Mouse (Mus musculus) testis, adult 2 months (tissue): ENCODE results near the gene Gm10203. TPM values are rescaled to one million over a fixed set of nuclear protein-coding genes. Genes with fewer than 3 reads are reported as not detected.

Source experiments
- H3K27ac ChIP-seq: fragments of 200-500 bp; 2 replicates; pipeline ENCODE4 v1.5.1; 2012; ENCODE audit warnings: low read depth, low read length; ENCODE audit not compliant: control insufficient read depth, insufficient read depth
- H3K27me3 ChIP-seq: fragments of 200-500 bp; 2 replicates; pipeline ENCODE4 v1.6.1; 2012; ENCODE audit warnings: mild to moderate bottlenecking, low read length, moderate library complexity; ENCODE audit not compliant: control insufficient read depth, insufficient read depth
- H3K36me3 ChIP-seq: fragments of 200-500 bp; 2 replicates; pipeline ENCODE4 v1.6.1; 2012; ENCODE audit warnings: mild to moderate bottlenecking, low read length; ENCODE audit not compliant: control insufficient read depth, insufficient read depth
- H3K4me1 ChIP-seq: fragments of 200-500 bp; 2 replicates; pipeline ENCODE4 v1.6.1; 2012; ENCODE audit warnings: low read length; ENCODE audit not compliant: control insufficient read depth, insufficient read depth
- H3K4me3 ChIP-seq: fragments of 200-500 bp; 2 replicates; pipeline ENCODE4 v1.5.1; 2012; ENCODE audit warnings: low read depth, mild to moderate bottlenecking, low read length, moderate library complexity, mixed read lengths; ENCODE audit not compliant: control insufficient read depth
- CTCF ChIP-seq: fragments of 200-500 bp; IDR thresholded peaks from 2 replicates; pipeline ENCODE4 v1.5.1; 2012; ENCODE audit warnings: low read depth, mild to moderate bottlenecking, inconsistent platforms, low read length, moderate library complexity; ENCODE audit not compliant: control insufficient read depth, insufficient read depth, insufficient replicate concordance
- POLR2A ChIP-seq: fragments of 200-500 bp; IDR thresholded peaks from 2 replicates; pipeline ENCODE4 v1.6.1; 2012; ENCODE audit warnings: low read depth, mild to moderate bottlenecking, inconsistent platforms, low read length, moderate library complexity; ENCODE audit not compliant: control insufficient read depth
- polyA plus RNA-seq: library from polyadenylated mRNA; depleted of rRNA; stranded (reverse); fragments of >200 nt; gene quantifications from 2 replicates; pipeline ENCODE4 v1.2.3, GENCODE M21; 2012

The Gm10203 gene
- polyA plus RNA-seq, 1 experiment, result not detected

- H3K36me3 ChIP-seq, result no peaks in the 10 kb centered on the region
- H3K4me1 ChIP-seq, result no peaks in the 10 kb centered on the region
- no peak overlapping the region for H3K4me3 ChIP-seq
- H3K27me3 ChIP-seq, result no peaks in the 10 kb centered on the region
- TF ChIP-seq CTCF (no peak), POLR2A (no peak)
- H3K27ac ChIP-seq, result no peak overlapping the region
These were observed 11.0 kb upstream of the Gm10203 start for GRCm38 (mm10) chr6:149118935-149119334.

- no peaks in the 10 kb centered on the region for H3K36me3 ChIP-seq
- H3K27me3 ChIP-seq, result no peaks in the 10 kb centered on the region
- H3K4me3 ChIP-seq, result no peak overlapping the region
- peak; percentile 7; the same call in 1 of the 2 replicates for TF ChIP-seq CTCF
- no peak for TF ChIP-seq POLR2A
- H3K27ac ChIP-seq, result no peak overlapping the region
- no peaks in the 10 kb centered on the region for H3K4me1 ChIP-seq
These were observed 10.1 kb upstream of the Gm10203 start for GRCm38 (mm10) chr6:149119853-149120252.

DNA sequence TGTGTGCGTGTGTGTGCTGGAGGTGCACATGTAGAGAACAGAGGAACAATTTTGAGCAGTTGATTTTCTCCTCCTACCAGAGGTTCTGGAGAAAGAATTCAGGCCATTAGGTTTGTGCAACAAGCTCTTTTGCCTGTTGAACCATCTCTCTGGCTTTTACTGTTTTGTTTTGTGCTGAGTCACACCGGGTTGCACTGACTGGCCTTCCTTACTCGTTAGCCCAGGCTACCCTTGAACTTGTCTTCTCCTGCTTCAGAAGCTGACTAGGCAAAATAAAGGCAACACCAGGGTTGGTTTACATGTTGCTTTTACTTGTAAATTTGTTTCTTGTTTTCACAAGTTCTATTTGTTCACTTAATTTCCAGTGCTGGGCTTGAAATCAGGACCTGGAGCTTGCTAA is 6.9 kb upstream of the Gm10203 start:
- H3K4me1 ChIP-seq, result no peaks in the 10 kb centered on the region
- no peaks in the 10 kb centered on the region for H3K27me3 ChIP-seq
- H3K4me3 ChIP-seq, result no peak overlapping the region
- no peak overlapping the region for H3K27ac ChIP-seq
- no peak for TF ChIP-seq CTCF
- no peak for TF ChIP-seq POLR2A
- H3K36me3 ChIP-seq, result no peaks in the 10 kb centered on the region

DNA sequence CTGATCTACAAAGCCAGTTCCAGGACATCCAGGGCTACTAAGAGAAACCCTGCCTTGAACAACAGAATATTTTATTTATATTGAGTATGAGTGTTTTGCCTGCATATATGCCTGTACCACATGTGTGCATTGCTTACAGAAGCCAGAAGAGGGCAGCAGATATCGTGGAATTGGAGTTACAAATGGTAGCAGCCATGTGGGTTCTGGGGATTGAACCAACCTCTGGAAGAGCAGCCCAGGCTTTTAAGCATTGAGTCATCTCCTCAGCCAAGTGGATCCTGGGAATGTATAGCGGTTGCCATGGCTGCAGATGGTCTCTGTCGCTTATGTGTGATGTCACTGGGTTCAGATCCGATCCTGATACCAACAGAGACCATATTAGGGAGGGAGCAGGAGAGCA is 3.3 kb upstream of the Gm10203 start:
- no peaks in the 10 kb centered on the region for H3K36me3 ChIP-seq
- H3K27me3 ChIP-seq, result no peaks in the 10 kb centered on the region
- peaks cover 3% of the 10 kb centered on the region for H3K4me1 ChIP-seq
- TF ChIP-seq POLR2A (peak; percentile 25; the same call in 1 of the 2 replicates), CTCF (no peak)
- peak overlapping the region; percentile 70 for H3K4me3 ChIP-seq
- H3K27ac ChIP-seq, result no peak overlapping the region

- no peak overlapping the region for H3K27ac ChIP-seq
- H3K27me3 ChIP-seq, result no peaks in the 10 kb centered on the region
- H3K36me3 ChIP-seq, result no peaks in the 10 kb centered on the region
- TF ChIP-seq POLR2A, result no peak
- no peak for TF ChIP-seq CTCF
- H3K4me1 ChIP-seq, result peaks cover 3% of the 10 kb centered on the region
- no peak overlapping the region for H3K4me3 ChIP-seq
These were observed 1.1 kb downstream of the Gm10203 start for GRCm38 (mm10) chr6:149131111-149131510.

DNA sequence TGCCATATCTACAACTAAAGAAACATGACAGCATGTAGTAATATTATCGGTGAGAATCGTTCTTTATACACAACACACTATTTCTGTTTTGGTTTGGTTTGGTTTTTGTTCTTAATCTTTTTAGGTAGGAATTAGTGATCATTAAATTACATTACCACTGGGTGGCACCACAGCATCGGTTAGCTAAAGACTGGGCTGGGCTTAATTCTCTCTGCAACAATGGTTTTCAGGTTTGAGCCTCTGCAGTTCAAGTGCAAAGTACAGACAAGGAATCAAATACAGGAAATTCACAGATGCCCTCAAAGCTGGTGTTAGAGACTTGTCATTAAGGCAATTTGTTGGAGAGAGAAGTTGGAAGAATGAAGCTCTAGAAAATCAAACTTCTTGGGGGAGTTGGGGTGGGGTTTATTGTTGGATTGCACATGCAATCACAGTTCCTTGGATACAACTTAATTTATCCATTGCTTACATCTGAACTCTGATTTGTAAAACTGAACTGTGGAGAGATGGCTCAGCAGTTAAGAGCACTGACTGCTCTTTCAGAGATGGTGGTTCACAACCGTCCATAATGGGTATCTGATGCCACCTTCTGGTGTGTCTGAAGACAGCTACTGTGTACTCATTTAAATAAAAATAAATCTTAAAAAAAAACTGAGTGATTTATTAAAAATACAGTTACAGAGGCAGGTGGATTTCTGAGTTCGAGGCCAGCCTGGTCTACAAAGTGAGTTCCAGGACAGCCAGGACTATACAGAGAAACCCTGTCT is 2.5 kb downstream of the Gm10203 start:
- Histone ChIP-seq H3K36me3 (no peaks in the 10 kb centered on the region), H3K4me3 (no peak overlapping the region), H3K27ac (no peak overlapping the region), H3K27me3 (no peaks in the 10 kb centered on the region), H3K4me1 (peaks cover 3% of the 10 kb centered on the region)
- no peak for TF ChIP-seq POLR2A
- no peak for TF ChIP-seq CTCF

GRCm38 (mm10) chr6:149134391-149135150 is 4.6 kb downstream of the Gm10203 start:
- no peak for TF ChIP-seq POLR2A
- no peak for TF ChIP-seq CTCF
- no peak overlapping the region for H3K27ac ChIP-seq

More at GRCm38 (mm10) chr6:149134391-149135150, 4.6 kb downstream of the Gm10203 start:
- Histone ChIP-seq H3K27me3 (no peaks in the 10 kb centered on the region), H3K36me3 (no peaks in the 10 kb centered on the region), H3K4me1 (peaks cover 3% of the 10 kb centered on the region), H3K4me3 (no peak overlapping the region)
